Mouse (Mus musculus): ENCODE results near the gene Apod. TPM values are rescaled to one million over a fixed set of nuclear protein-coding genes. Genes with fewer than 3 reads are reported as not detected.

The Apod gene
- total RNA-seq, 2 experiments from 2014 or later = not detected

Other genes with a start within 250 kb of the Apod start
- gene Xxylt1, start 233.4 kb downstream of the Apod start, total RNA-seq (2015; ENCODE audit: low replicate concordance) = 0.38 and 2.5 TPM in 2 replicates
- 0.98 and 1.2 TPM in 2 replicates for gene Xxylt1, start 233.4 kb downstream of the Apod start, total RNA-seq (2017; ENCODE audit: low replicate concordance)
- gene Acap2, start 113.6 kb downstream of the Apod start, total RNA-seq (2015; ENCODE audit: low replicate concordance) = 6.9 and 14.4 TPM in 2 replicates
- gene Acap2, start 113.6 kb downstream of the Apod start, total RNA-seq (2017; ENCODE audit: low replicate concordance) = 10.5 and 23.1 TPM in 2 replicates
- 19.4 and 37.4 TPM in 2 replicates for gene Ppp1r2, start 39.5 kb downstream of the Apod start, total RNA-seq (2015; ENCODE audit: low replicate concordance)
- 13.5 and 18.0 TPM in 2 replicates for gene Ppp1r2, start 39.5 kb downstream of the Apod start, total RNA-seq (2017; ENCODE audit: low replicate concordance)
- 1.7 TPM in 1 of 2 replicates, not detected in the other for gene Bdh1, start 107.5 kb upstream of the Apod start, total RNA-seq (2015; ENCODE audit: low replicate concordance)
- 1.5 and 3.4 TPM in 2 replicates for gene Bdh1, start 107.5 kb upstream of the Apod start, total RNA-seq (2017; ENCODE audit: low replicate concordance)

All from erythroblast, adult 5-6 weeks (primary cell).